11 mouse cellular contexts compared by ENCODE assay signal in the genomic region with DNA sequence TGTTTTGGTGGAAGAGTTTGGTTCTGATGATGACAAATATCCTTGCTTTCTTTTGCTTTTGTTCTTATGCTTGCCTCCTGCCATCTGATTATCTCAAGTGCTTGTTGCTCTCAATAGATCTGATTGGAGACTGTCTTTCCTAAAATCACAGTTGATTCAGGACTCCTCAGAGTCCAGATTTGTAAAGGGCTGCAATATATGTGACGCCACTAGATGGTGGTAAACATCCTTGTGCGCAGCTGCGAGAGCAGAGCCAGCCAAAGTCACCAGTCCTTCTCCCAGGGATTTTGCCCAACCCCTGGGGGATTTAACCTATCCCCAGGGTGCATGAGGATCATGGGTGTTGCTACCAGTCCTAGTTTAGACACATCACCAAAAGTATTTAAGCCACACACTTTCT. TPM values are rescaled to one million over a fixed set of nuclear protein-coding genes. Genes with fewer than 3 reads are reported as not detected.
DNase-seq lines count a peak whose midpoint lies in the region; ATAC-seq and TF ChIP-seq lines count a peak whose summit lies in the region.
"Had no signal": no experiment of that assay in that cellular context is flagged by ENCODE, and none has a peak within 500 bp of the region (broad histone marks: within the 10 kb centered on the region; RNA-seq: fewer than 3 reads in every experiment).

No protein-coding gene starts in this region.

- ATAC-seq in intestine, postnatal 0 days, result no peak
- no peak for ATAC-seq in intestine, embryonic 15.5 days

- no peaks in the 10 kb centered on the region for H3K4me1 ChIP-seq in intestine, postnatal 0 days (replicated peaks; ENCODE audit: control insufficient read depth, insufficient read depth, low read length)
- H3K4me1 ChIP-seq in intestine, embryonic 15.5 days (replicated peaks), result no peaks in the 10 kb centered on the region
- no peaks in the 10 kb centered on the region for H3K4me1 ChIP-seq in small intestine, adult 2 months (ENCODE audit: control insufficient read depth, insufficient read depth, insufficient read length, low read length)
- H3K4me1 ChIP-seq: embryonic facial prominence, embryonic 13.5 days had no signal

- no peaks in the 10 kb centered on the region for H3K36me3 ChIP-seq in intestine, postnatal 0 days (ENCODE audit: control insufficient read depth, insufficient read depth)
- no peaks in the 10 kb centered on the region for H3K36me3 ChIP-seq in intestine, embryonic 15.5 days
- H3K36me3 ChIP-seq in small intestine, adult 2 months (ENCODE audit: control insufficient read depth, insufficient read depth, low read length), result no peaks in the 10 kb centered on the region
- H3K36me3 ChIP-seq: embryonic facial prominence, embryonic 13.5 days had no signal

- no peaks in the 10 kb centered on the region for H3K9me3 ChIP-seq in intestine, postnatal 0 days (ENCODE audit: control insufficient read depth)
- no peaks in the 10 kb centered on the region for H3K9me3 ChIP-seq in intestine, embryonic 15.5 days
- H3K9me3 ChIP-seq: embryonic facial prominence, embryonic 13.5 days had no signal

- H3K4me3 ChIP-seq in intestine, postnatal 0 days (ENCODE audit: low read depth, low read length), result no peak overlapping the region
- H3K4me3 ChIP-seq in intestine, embryonic 15.5 days (replicated peaks), result no peak overlapping the region
- no peak overlapping the region for H3K4me3 ChIP-seq in small intestine, adult 2 months (ENCODE audit: low read depth, low read length)
- H3K4me3 ChIP-seq: embryonic facial prominence, embryonic 13.5 days had no signal

- no peak overlapping the region for H3K27ac ChIP-seq in intestine, postnatal 0 days (ENCODE audit: low read depth, low read length)
- no peak overlapping the region for H3K27ac ChIP-seq in intestine, embryonic 15.5 days
- H3K27ac ChIP-seq in small intestine, adult 2 months (ENCODE audit: insufficient read depth, low read depth, low read length), result no peak overlapping the region
- H3K27ac ChIP-seq: embryonic facial prominence, embryonic 13.5 days; macrophage had no signal

- no peak overlapping the region for H3K4me2 ChIP-seq in intestine, postnatal 0 days (replicated peaks; ENCODE audit: low read depth)
- no peak overlapping the region for H3K4me2 ChIP-seq in intestine, embryonic 15.5 days (replicated peaks)
- H3K4me2 ChIP-seq: embryonic facial prominence, embryonic 13.5 days had no signal

- peak; percentile 71 for TF ChIP-seq CTCF in intestine, postnatal 0 days (IDR thresholded peaks at IDR 0.05; ENCODE audit: low read depth)
- TF ChIP-seq CTCF in small intestine, adult 2 months (IDR thresholded peaks at IDR 0.05; ENCODE audit: extremely low read depth, insufficient read length, insufficient replicate concordance, low read depth, low read length), result peak; percentile 11; the same call in 1 of the 2 replicates

- H3K27me3 ChIP-seq in intestine, postnatal 0 days (replicated peaks; ENCODE audit: control insufficient read depth, insufficient read depth, low read length), result no peaks in the 10 kb centered on the region
- no peaks in the 10 kb centered on the region for H3K27me3 ChIP-seq in intestine, embryonic 15.5 days (replicated peaks)
- no peaks in the 10 kb centered on the region for H3K27me3 ChIP-seq in small intestine, adult 2 months (ENCODE audit: control insufficient read depth, insufficient read depth, low read length)
- H3K27me3 ChIP-seq: embryonic facial prominence, embryonic 13.5 days had no signal

- no peak for TF ChIP-seq POLR2A in small intestine, adult 2 months (IDR thresholded peaks at IDR 0.05; ENCODE audit: low read depth, low read length)

- 6% methylated on average over 3 of the region's 3 CpGs for WGBS in intestine, postnatal 0 days
- WGBS in intestine, embryonic 15.5 days, result 5% methylated on average over 3 of the region's 3 CpGs
- 8% methylated on average over 3 of the region's 3 CpGs for WGBS in small intestine, adult 2 months

- DNase-seq in right cerebral cortex, adult 18-20 months, result peak; percentile 5
- no peak for DNase-seq in right cerebral cortex, postnatal 36 days (ENCODE audit: low spot score in 2 of 2)
- DNase-seq in embryo, embryonic 11 days, result peak; percentile 23
- DNase-seq in yolk sac, embryonic 10.5 days (ENCODE audit: low spot score), result no peak
- DNase-seq: thymus, adult 18-20 months had no signal

- no peak overlapping the region for H3K9ac ChIP-seq in intestine, postnatal 0 days (ENCODE audit: low read depth, low read length)
- no peak overlapping the region for H3K9ac ChIP-seq in intestine, embryonic 15.5 days
- H3K9ac ChIP-seq: embryonic facial prominence, embryonic 13.5 days had no signal

RNA-seq across cellular contexts. Expression of a gene that starts 38.7 kb away (rescaled TPM):
- polyA plus RNA-seq in intestine, postnatal 0 days (2015; fragmentation: Nextera tagmentation; extraction: Ambion mirVana), result not detected in 2 replicates
- not detected in 2 replicates for polyA plus RNA-seq in intestine, embryonic 15.5 days (2015; fragmentation: Nextera tagmentation; extraction: Ambion mirVana)
- polyA plus RNA-seq in small intestine, adult 2 months (2012; rRNA removed), result not detected in 2 replicates
- polyA plus RNA-seq: embryonic facial prominence, embryonic 13.5 days; gonadal fat pad, adult 2 months; macrophage had no signal

Comparison
In these comparisons a context has a peak if more than half of its experiments do, and no peak if none do; other contexts are left out.
1. DNase-seq: peak in right cerebral cortex, adult 18-20 months (single experiment) and embryo, embryonic 11 days (single experiment); none in right cerebral cortex, postnatal 36 days (0 of 2) and yolk sac, embryonic 10.5 days (single experiment).